Mouse (Mus musculus) midbrain, embryonic 15.5 days (tissue): ENCODE data around the gene Defb41. TPM values are rescaled to one million over a fixed set of nuclear protein-coding genes. Genes with fewer than 3 reads are reported as not detected.

Experiments used
- polyA plus RNA-seq: library from polyadenylated mRNA; unstranded; fragments of >200 nt; fragmentation: Nextera tagmentation; extraction: Ambion mirVana; gene quantifications from 2 replicates; pipeline ENCODE4 v1.2.1, GENCODE M21; 2015

Gene Defb41
- polyA plus RNA-seq, 1 experiment from 2014 or later = not detected

Other genes starting within 250 kb of the Defb41 start
- gene Crisp4, start 119.2 kb downstream of the Defb41 start, polyA plus RNA-seq = not detected in 2 replicates
- not detected in 2 replicates for gene Defb18, start 27.7 kb downstream of the Defb41 start, polyA plus RNA-seq